Mouse (Mus musculus) midbrain, embryonic 16.5 days (tissue): Measurements from ENCODE around the gene Rab6b. TPM values are rescaled to one million over a fixed set of nuclear protein-coding genes. Genes with fewer than 3 reads are reported as not detected.

Experiments
- ATAC-seq: fragments of 200-750 bp; cut with Nextera tagmentation; 2 replicates; pipeline ENCODE4 v1.8.0; 2017; ENCODE audit warnings: moderate TSS enrichment
- H3K27ac ChIP-seq: fragments of 300-500 bp; sonication (generic); 2 replicates; pipeline ENCODE4 v1.5.1; 2014; ENCODE audit warnings: mild to moderate bottlenecking, low read length, mixed read lengths
- H3K27me3 ChIP-seq: fragments of 300-500 bp; sonication (generic); 2 replicates; pipeline ENCODE4 v1.6.1; 2014; ENCODE audit warnings: low read depth, low read length, mixed read lengths; ENCODE audit not compliant: control insufficient read depth, insufficient read depth
- H3K36me3 ChIP-seq: fragments of 300-500 bp; sonication (generic); 2 replicates; pipeline ENCODE4 v1.6.1; 2014; ENCODE audit warnings: mild to moderate bottlenecking, low read length, moderate library complexity, mixed read lengths; ENCODE audit not compliant: control insufficient read depth, insufficient read depth
- H3K4me1 ChIP-seq: fragments of 300-500 bp; sonication (generic); 2 replicates; pipeline ENCODE4 v1.6.1; 2014; ENCODE audit warnings: mild to moderate bottlenecking, low read length, mixed read lengths; ENCODE audit not compliant: control insufficient read depth, insufficient read depth
- H3K4me2 ChIP-seq: fragments of 300-500 bp; sonication (generic); 2 replicates; pipeline ENCODE4 v1.6.1; 2014; ENCODE audit warnings: mild to moderate bottlenecking, low read length, mixed read lengths
- H3K4me3 ChIP-seq: fragments of 300-500 bp; sonication (generic); 2 replicates; pipeline ENCODE4 v1.5.1; 2014; ENCODE audit warnings: low read depth, mild to moderate bottlenecking, low read length, moderate library complexity, mixed read lengths
- H3K9ac ChIP-seq: fragments of 300-500 bp; sonication (generic); 2 replicates; pipeline ENCODE4 v1.6.1; 2014; ENCODE audit warnings: low read depth, low read length, mixed read lengths
- H3K9me3 ChIP-seq: fragments of 300-500 bp; sonication (generic); replicated peaks from 2 replicates; pipeline ENCODE4 v1.6.1; 2014; ENCODE audit warnings: mild to moderate bottlenecking, low read length, mixed read lengths; ENCODE audit not compliant: control insufficient read depth, poor library complexity, severe bottlenecking
- WGBS: fragments of 180-500 bp; shearing (Covaris S2); extraction: QIAGEN DNeasy Blood & Tissue Kit; methylation state at CpG from one replicate; pipeline ENCODE4 v1.1.7; 2014; 5-methylcytosine and 5-hydroxymethylcytosine counted together
- polyA plus RNA-seq: library from polyadenylated mRNA; unstranded; fragments of >200 nt; fragmentation: Nextera tagmentation; extraction: Ambion mirVana; gene quantifications from 2 replicates; pipeline ENCODE4 v1.2.1, GENCODE M21; 2015

Rab6b gene
- polyA plus RNA-seq, 1 experiment from 2014 or later: 126 TPM

DNA sequence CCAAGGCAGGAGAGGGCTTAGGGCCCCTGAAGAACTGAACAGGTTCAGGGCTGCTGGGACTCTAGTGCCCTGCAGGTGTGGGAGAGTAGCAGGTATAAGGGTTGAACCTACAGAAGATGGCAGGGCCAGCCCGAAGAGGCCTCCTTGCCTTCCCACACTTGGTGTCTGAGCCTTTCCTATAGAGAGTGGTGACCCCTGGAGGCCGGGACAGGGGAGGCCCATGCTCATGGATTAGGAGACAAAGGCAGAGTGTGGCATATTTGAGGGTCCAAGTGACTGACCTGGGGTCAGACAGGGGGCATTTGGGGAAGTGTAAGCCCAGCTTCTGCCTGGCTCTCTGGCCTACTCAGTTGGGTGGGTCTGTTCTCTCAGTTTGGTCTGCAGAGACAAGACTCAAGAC lies 8.6 kb downstream of the Rab6b start:
- ATAC-seq: 0 out of 2 replicates have a peak, but pooled peaks have one; percentile 26
- H3K9me3 ChIP-seq: no peaks in the 10 kb centered on the region
- peaks cover 3% of the 10 kb centered on the region for H3K4me1 ChIP-seq
- no peak overlapping the region for H3K4me2 ChIP-seq
- no peak overlapping the region for H3K4me3 ChIP-seq
- 41% methylated on average over 2 of the region's 2 CpGs for WGBS
- H3K27ac ChIP-seq: no peak overlapping the region
- no peak overlapping the region for H3K9ac ChIP-seq
- H3K27me3 ChIP-seq: no peaks in the 10 kb centered on the region
- no peaks in the 10 kb centered on the region for H3K36me3 ChIP-seq

DNA sequence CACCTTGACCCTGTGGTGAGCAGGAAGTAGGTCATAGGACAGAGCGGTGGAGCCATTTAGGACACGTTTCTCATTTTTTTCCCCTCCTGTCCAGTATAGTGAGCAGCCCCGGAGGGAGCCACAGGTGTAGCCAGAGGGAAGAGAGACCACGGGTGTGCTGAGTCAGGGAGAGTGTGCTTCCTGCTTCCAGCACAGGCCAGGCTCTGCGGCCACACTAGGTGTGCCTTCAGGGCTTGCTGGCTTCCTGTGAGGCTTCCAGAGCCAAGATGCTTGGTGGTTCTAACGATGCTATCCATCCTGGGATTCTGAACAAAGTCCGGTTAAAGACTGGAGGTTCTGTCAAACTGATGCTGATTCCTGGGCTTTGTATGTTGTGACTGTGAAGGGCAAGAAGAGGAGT lies 10.0 kb downstream of the Rab6b start:
- Histone ChIP-seq H3K9ac (no peak overlapping the region), H3K4me3 (no peak overlapping the region), H3K4me2 (no peak overlapping the region), H3K4me1 (peaks cover 2% of the 10 kb centered on the region), H3K27ac (no peak overlapping the region), H3K9me3 (no peaks in the 10 kb centered on the region), H3K27me3 (no peaks in the 10 kb centered on the region), H3K36me3 (no peaks in the 10 kb centered on the region)
- WGBS: 92% methylated on average over 7 of the region's 7 CpGs
- ATAC-seq: no peak

GRCm38 (mm10) chr9:103124746-103125145 lies 13.2 kb downstream of the Rab6b start:
- no peak overlapping the region for H3K4me3 ChIP-seq
- no peaks in the 10 kb centered on the region; the same call in 1 of the 2 replicates for H3K4me1 ChIP-seq
- H3K36me3 ChIP-seq: no peaks in the 10 kb centered on the region
- no peak overlapping the region for H3K27ac ChIP-seq
- WGBS: 96% methylated on average over 4 of the region's 4 CpGs
- no peak overlapping the region for H3K4me2 ChIP-seq
- no peaks in the 10 kb centered on the region for H3K27me3 ChIP-seq
- ATAC-seq: no peak
- no peak overlapping the region for H3K9ac ChIP-seq
- no peaks in the 10 kb centered on the region for H3K9me3 ChIP-seq

GRCm38 (mm10) chr9:103133493-103134124 lies 22.0 kb downstream of the Rab6b start:
- Histone ChIP-seq H3K27ac (peak overlapping the region; percentile 54), H3K4me1 (peaks cover 24% of the 10 kb centered on the region), H3K9ac (peak overlapping the region; percentile 1; the same call in 1 of the 2 replicates)

DNA sequence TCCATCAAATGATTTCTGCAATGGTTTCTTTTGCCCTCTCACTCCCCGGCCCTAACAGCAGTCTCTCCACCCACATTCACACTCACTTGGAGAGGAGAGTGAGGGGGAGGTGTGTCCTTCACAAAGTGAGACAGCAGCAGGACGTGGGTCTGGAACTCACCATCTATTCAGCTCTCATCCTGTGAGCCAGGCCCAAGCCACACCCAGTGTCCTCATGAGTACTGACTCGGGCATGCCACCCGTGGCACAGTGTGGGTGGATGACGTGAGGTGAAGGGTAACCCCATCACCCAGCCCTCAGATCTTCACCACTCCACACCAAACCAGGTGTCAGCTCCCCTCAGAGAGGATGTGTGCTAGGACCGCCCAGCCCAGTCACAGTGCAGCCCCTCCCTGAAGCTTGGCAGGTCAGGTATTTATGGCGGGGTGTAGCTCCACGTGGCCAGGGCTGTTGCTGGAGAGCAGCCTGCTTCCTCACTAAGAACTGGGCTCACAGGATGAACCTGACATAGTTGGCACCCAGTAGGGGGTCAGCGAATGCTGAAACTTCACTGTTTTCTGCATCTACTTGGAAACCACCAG lies 23.0 kb downstream of the Rab6b start:
- peak overlapping the region; percentile 29 for H3K27ac ChIP-seq
- no peak overlapping the region for H3K4me3 ChIP-seq
- no peaks in the 10 kb centered on the region for H3K27me3 ChIP-seq
- 0 out of 2 replicates have a peak, but pooled peaks have one; percentile 14 for ATAC-seq
- H3K9me3 ChIP-seq: no peaks in the 10 kb centered on the region
- no peaks in the 10 kb centered on the region for H3K36me3 ChIP-seq
- WGBS: 60% methylated on average over 9 of the region's 9 CpGs
- no peak overlapping the region for H3K4me2 ChIP-seq
- H3K4me1 ChIP-seq: peaks cover 26% of the 10 kb centered on the region
- peak overlapping the region; percentile 1; the same call in 1 of the 2 replicates for H3K9ac ChIP-seq

More at GRCm38 (mm10) chr9:103133493-103134124, 22.0 kb downstream of the Rab6b start:
- Histone ChIP-seq H3K4me2 (no peak overlapping the region), H3K27me3 (no peaks in the 10 kb centered on the region), H3K36me3 (no peaks in the 10 kb centered on the region), H3K4me3 (no peak overlapping the region), H3K9me3 (no peaks in the 10 kb centered on the region)
- WGBS: 19% methylated on average over 6 of the region's 6 CpGs
- peak; percentile 40; the same call in 1 of the 2 replicates for ATAC-seq

DNA sequence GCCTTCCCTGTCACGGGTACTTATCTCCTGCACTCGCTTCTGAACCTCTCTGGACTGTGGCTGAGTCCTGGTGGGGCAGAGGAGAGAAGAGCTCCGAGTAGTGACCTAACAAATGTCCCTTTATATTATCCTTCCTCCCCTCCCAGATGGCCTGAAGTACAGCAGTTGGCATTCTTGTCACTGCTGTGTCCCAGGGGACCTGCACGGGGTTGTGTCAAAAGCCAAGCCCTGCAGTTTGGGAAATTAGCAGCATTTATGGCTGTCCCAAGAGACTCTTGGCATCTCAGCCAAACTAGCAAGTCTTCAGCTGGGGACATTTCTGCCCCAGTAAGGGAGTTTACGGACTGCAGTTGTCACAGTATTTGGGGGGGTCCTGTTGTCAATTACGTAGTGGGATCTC lies 27.9 kb downstream of the Rab6b start:
- WGBS: 62% methylated on average over 6 of the region's 6 CpGs
- no peaks in the 10 kb centered on the region; the same call in 1 of the 2 replicates for H3K36me3 ChIP-seq
- H3K27me3 ChIP-seq: no peaks in the 10 kb centered on the region
- no peak overlapping the region for H3K4me2 ChIP-seq
- peaks cover 11% of the 10 kb centered on the region for H3K4me1 ChIP-seq
- no peaks in the 10 kb centered on the region for H3K9me3 ChIP-seq
- no peak overlapping the region for H3K27ac ChIP-seq
- H3K4me3 ChIP-seq: no peak overlapping the region
- no peak for ATAC-seq
- H3K9ac ChIP-seq: no peak overlapping the region

DNA sequence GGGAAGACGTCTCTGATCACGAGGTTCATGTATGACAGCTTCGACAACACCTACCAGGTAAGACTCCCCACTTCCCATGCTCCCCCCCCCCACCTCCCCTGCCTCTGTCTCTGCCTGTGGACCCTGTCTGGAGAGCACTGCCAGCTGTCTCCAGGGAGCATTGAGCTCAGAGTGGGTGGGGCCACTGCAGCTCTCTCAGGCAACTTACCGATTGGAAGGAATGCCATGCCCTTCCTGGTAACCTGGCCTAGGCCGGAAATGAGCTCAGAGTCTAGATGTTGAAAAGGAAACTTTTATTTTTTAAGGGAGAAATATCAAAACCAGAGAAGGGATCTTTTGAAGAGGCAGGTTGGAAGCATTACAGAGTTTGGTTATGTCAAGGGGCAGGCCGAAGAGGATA lies 28.8 kb downstream of the Rab6b start:
- 90% methylated on average over 6 of the region's 6 CpGs for WGBS
- Histone ChIP-seq H3K4me3 (no peak overlapping the region), H3K27ac (no peak overlapping the region), H3K4me2 (no peak overlapping the region), H3K4me1 (peaks cover 19% of the 10 kb centered on the region), H3K9me3 (no peaks in the 10 kb centered on the region), H3K36me3 (no peaks in the 10 kb centered on the region; the same call in 1 of the 2 replicates), H3K27me3 (no peaks in the 10 kb centered on the region), H3K9ac (no peak overlapping the region)
- no peak for ATAC-seq

- H3K27me3 ChIP-seq: no peaks in the 10 kb centered on the region
- no peak overlapping the region for H3K27ac ChIP-seq
- no peak overlapping the region for H3K4me2 ChIP-seq
- H3K9me3 ChIP-seq: no peaks in the 10 kb centered on the region
- peaks cover 26% of the 10 kb centered on the region for H3K4me1 ChIP-seq
- H3K36me3 ChIP-seq: no peaks in the 10 kb centered on the region; the same call in 1 of the 2 replicates
- ATAC-seq: no peak
- WGBS: 87% methylated on average over 7 of the region's 7 CpGs
- no peak overlapping the region for H3K4me3 ChIP-seq
- no peak overlapping the region for H3K9ac ChIP-seq
These were observed 29.7 kb downstream of the Rab6b start for GRCm38 (mm10) chr9:103141266-103141665.

DNA sequence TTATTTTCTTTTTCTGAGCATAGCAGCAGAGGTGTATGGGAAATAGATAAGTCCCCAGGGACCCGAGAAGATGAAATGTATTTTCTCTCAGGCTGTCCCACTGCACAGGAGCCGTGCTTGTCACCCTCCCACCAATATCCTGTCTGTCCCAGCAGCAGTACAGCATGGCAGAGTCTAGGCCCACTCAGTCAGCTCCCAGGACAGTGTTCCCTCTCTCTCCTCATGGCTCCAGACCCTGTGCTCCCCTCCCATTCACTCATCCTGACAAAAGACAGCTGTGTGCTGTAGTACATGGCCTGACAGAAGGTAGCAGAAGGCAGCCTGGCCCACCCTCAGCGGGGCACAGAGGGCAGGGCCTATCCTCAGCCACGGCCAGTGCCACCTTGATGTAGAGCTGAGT lies 32.3 kb downstream of the Rab6b start:
- WGBS: 70% methylated on average over 4 of the region's 4 CpGs
- ATAC-seq: no peak
- no peak overlapping the region for H3K27ac ChIP-seq

More for the DNA sequence above, 32.3 kb downstream of the Rab6b start:
- peaks cover 42% of the 10 kb centered on the region for H3K4me1 ChIP-seq
- H3K36me3 ChIP-seq: no peaks in the 10 kb centered on the region; the same call in 1 of the 2 replicates
- no peaks in the 10 kb centered on the region for H3K27me3 ChIP-seq
- no peak overlapping the region for H3K4me2 ChIP-seq
- no peak overlapping the region for H3K9ac ChIP-seq
- no peaks in the 10 kb centered on the region for H3K9me3 ChIP-seq
- no peak overlapping the region for H3K4me3 ChIP-seq
